Mouse (Mus musculus): ENCODE data around the gene Bbs9.

- TF ChIP-seq CTCF (IDR thresholded peaks at IDR 0.05; ENCODE audit: control insufficient read depth, insufficient read depth, low read length): no peak
- TF ChIP-seq POLR2A (IDR thresholded peaks at IDR 0.05; ENCODE audit: borderline replicate concordance, control insufficient read depth, low read depth, low read length): no peak
Measured at GRCm38 (mm10) chr9:22613271-22613824, 137.8 kb downstream of the Bbs9 start.
